Mouse (Mus musculus): ENCODE results near the gene Gm12845. TPM values are rescaled to one million over a fixed set of nuclear protein-coding genes. Genes with fewer than 3 reads are reported as not detected.
"Not testable (repeated sequence)": the region's sequence is repeated elsewhere in the genome, so short reads cannot be mapped to it uniquely, and the experiment has no call there.

Gm12845 gene
- polyA plus RNA-seq, 1 experiment from 2014 or later, result not detected

- no peaks in the 10 kb centered on the region for H3K4me1 ChIP-seq (replicated peaks; ENCODE audit: control insufficient read depth, insufficient read depth, low read length)
- H3K36me3 ChIP-seq (replicated peaks; ENCODE audit: control insufficient read depth, insufficient read depth), result no peaks in the 10 kb centered on the region
- no peak overlapping the region for H3K27ac ChIP-seq
- ATAC-seq (ENCODE audit: low FRiP score) (no peak), DNase-seq (ENCODE audit: low spot score) (no peak)
- no peaks in the 10 kb centered on the region for H3K27me3 ChIP-seq (ENCODE audit: control insufficient read depth, insufficient read depth, low read length)
- H3K4me3 ChIP-seq (replicated peaks; ENCODE audit: low read length), result no peak overlapping the region
- 89% methylated on average over 3 of the region's 3 CpGs for WGBS
- H3K4me2 ChIP-seq (replicated peaks), result no peak overlapping the region
- H3K9ac ChIP-seq, result no peak overlapping the region
- no peaks in the 10 kb centered on the region for H3K9me3 ChIP-seq (ENCODE audit: control insufficient read depth, low read length)
Observed at GRCm38 (mm10) chr4:117712314-117712713, 11.9 kb upstream of the Gm12845 start.

DNA sequence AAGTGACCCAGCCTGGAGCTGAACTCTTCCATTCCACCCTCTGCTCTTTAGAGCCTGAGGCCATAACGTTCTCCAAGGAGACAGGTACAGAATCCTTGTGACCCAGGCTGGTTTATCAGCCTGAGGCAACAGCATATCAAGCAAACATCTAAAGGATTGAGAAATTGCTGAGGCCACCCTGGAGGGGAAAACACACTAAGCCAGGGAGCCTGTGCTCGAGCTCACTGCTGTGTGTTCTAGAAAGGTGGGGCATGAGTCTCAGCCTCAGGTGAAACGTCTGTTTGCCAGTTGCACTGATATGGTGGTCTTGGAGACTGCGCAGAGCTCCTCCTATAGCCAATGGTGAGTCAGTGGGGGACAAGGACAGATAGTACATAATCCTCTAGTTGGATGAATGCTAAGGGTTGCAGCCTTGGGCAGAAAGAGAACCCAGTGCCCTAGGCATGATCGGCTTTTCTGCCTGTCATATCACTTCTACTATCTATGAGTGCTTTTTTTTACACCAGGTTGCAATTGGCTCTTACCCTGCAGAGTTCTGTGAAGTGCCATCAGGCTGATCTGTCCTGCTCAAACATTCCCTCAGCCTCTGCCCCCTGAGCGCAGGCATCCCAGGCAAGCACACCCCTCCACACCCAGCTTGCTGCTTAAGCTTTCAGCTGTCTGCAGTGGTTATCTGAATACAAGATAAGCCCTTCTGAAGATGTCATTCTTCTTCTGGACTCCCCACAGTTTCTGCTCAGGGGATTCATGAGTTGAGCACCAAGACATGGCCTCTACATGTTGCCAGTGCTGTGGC lies 10.7 kb upstream of the Gm12845 start:
- Histone ChIP-seq H3K4me3 (replicated peaks; ENCODE audit: low read length) (no peak overlapping the region), H3K36me3 (replicated peaks; ENCODE audit: control insufficient read depth, insufficient read depth) (no peaks in the 10 kb centered on the region), H3K27me3 (ENCODE audit: control insufficient read depth, insufficient read depth, low read length) (no peaks in the 10 kb centered on the region), H3K27ac (no peak overlapping the region), H3K4me1 (replicated peaks; ENCODE audit: control insufficient read depth, insufficient read depth, low read length) (no peaks in the 10 kb centered on the region), H3K4me2 (replicated peaks) (no peak overlapping the region), H3K9me3 (ENCODE audit: control insufficient read depth, low read length) (no peaks in the 10 kb centered on the region), H3K9ac (no peak overlapping the region)
- DNase-seq (ENCODE audit: low spot score) (no peak), ATAC-seq (ENCODE audit: low FRiP score) (no peak)
- WGBS, result 76% methylated on average over 6 of the region's 6 CpGs

DNA sequence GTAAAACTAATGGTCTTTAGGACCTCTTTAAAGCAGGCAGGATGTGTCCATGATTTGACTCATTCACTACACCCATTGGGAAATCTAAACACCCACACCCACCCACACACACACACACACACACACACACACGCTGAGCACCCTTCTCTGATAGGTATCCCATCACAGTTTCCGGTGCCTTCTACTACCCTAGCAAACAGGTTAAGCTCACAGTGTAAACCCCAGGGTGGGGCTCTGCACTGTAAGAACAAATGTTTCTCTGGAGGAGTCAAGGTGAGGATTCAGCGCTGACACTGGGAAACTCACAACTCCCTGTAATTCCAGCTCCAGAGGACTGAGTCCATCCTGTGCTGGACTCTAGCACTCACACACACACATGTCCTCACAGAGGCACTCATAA lies 7.7 kb downstream of the Gm12845 start:
- H3K9ac ChIP-seq, result no peak overlapping the region
- H3K36me3 ChIP-seq (replicated peaks; ENCODE audit: control insufficient read depth, insufficient read depth), result no peaks in the 10 kb centered on the region
- H3K27ac ChIP-seq, result no peak overlapping the region
- DNase-seq (ENCODE audit: low spot score) (no peak), ATAC-seq (ENCODE audit: low FRiP score) (no peak)
- H3K4me1 ChIP-seq (replicated peaks; ENCODE audit: control insufficient read depth, insufficient read depth, low read length), result no peaks in the 10 kb centered on the region
- H3K4me3 ChIP-seq (replicated peaks; ENCODE audit: low read length), result no peak overlapping the region
- H3K9me3 ChIP-seq (ENCODE audit: control insufficient read depth, low read length), result no peaks in the 10 kb centered on the region
- WGBS, result 88% methylated on average over 3 of the region's 3 CpGs
- H3K27me3 ChIP-seq (ENCODE audit: control insufficient read depth, insufficient read depth, low read length), result no peaks in the 10 kb centered on the region
- no peak overlapping the region for H3K4me2 ChIP-seq (replicated peaks)

DNA sequence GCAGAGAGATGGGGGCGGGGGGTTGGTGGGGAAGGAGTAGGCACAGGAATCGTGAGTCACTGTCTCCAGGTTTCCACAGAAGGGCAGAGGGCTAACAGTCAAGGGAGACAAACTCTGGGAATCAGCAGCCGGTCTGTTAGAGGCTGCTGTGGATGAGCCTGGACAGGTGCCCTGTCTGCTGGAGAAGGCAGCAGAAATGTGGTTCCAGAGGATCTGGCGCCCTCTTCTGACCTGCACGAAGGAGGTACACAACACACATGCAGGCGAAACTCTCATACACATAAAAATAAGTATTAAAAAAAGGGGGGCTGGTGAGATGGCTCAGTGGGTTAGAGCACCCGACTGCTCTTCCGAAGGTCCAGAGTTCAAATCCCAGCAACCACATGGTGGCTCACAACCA lies 13.3 kb downstream of the Gm12845 start:
- WGBS, result 49% methylated on average over 8 of the region's 8 CpGs

DNA sequence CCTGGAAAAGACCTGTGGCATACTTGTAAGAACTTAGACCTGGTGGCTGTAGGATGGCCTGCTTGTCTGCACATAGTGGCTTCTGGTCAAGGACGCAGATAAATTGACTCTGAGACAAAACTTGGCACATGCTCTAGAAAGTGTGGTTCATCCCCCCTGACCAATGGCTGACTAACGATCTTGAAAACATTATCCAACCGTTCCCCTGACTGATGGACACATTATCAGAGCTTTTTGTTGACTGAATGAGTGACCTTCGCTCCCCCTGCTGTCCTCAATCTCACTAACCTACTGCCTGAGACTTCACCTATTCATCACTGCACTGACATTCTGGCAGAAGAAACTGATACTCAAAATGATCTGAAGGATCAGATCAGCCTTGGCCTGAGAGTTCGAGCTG lies 28.3 kb downstream of the Gm12845 start:
- not testable (repeated sequence) for H3K4me1 ChIP-seq (replicated peaks; ENCODE audit: control insufficient read depth, insufficient read depth, low read length)

More for the DNA sequence above, 13.3 kb downstream of the Gm12845 start:
- no peak overlapping the region for H3K4me3 ChIP-seq (replicated peaks; ENCODE audit: low read length)
- no peaks in the 10 kb centered on the region for H3K4me1 ChIP-seq (replicated peaks; ENCODE audit: control insufficient read depth, insufficient read depth, low read length)
- no peaks in the 10 kb centered on the region for H3K9me3 ChIP-seq (ENCODE audit: control insufficient read depth, low read length)
- no peaks in the 10 kb centered on the region for H3K27me3 ChIP-seq (ENCODE audit: control insufficient read depth, insufficient read depth, low read length)
- H3K9ac ChIP-seq, result no peak overlapping the region
- ATAC-seq (ENCODE audit: low FRiP score) (no peak), DNase-seq (ENCODE audit: low spot score) (no peak)
- no peak overlapping the region for H3K27ac ChIP-seq
- no peak overlapping the region for H3K4me2 ChIP-seq (replicated peaks)
- no peaks in the 10 kb centered on the region for H3K36me3 ChIP-seq (replicated peaks; ENCODE audit: control insufficient read depth, insufficient read depth)

DNA sequence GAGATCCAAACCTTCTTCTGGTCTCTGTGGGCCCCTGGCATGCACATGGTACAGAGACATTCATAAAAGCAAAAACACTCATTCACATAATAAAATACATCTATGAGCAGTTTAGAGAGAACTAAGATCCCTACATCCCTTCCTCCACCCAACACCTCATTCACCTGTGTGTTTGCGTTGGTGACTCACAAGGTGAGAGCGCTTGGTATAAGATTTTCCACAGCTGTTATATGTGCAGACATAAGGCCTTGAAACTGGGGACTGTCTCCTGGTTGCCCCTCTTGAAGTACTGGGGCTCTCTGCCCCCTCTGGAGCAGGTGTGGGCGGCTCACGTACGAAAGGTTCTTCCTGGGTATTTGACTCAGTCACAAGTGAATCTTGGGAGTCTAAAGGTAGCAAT lies 35.9 kb downstream of the Gm12845 start:
- WGBS, result 93% methylated on average over 5 of the region's 5 CpGs
- no peaks in the 10 kb centered on the region for H3K36me3 ChIP-seq (replicated peaks; ENCODE audit: control insufficient read depth, insufficient read depth)
- H3K4me3 ChIP-seq (replicated peaks; ENCODE audit: low read length), result no peak overlapping the region
- ATAC-seq (ENCODE audit: low FRiP score), result no peak
- no peak overlapping the region for H3K9ac ChIP-seq
- no peaks in the 10 kb centered on the region for H3K9me3 ChIP-seq (ENCODE audit: control insufficient read depth, low read length)
- no peaks in the 10 kb centered on the region for H3K27me3 ChIP-seq (ENCODE audit: control insufficient read depth, insufficient read depth, low read length)
- no peaks in the 10 kb centered on the region for H3K4me1 ChIP-seq (replicated peaks; ENCODE audit: control insufficient read depth, insufficient read depth, low read length)
- H3K4me2 ChIP-seq (replicated peaks), result no peak overlapping the region
- no peak for DNase-seq (ENCODE audit: low spot score)
- H3K27ac ChIP-seq, result no peak overlapping the region

More for the DNA sequence above, 28.3 kb downstream of the Gm12845 start:
- H3K27ac ChIP-seq; H3K9ac ChIP-seq; DNase-seq (ENCODE audit: low spot score); H3K4me2 ChIP-seq (replicated peaks); H3K4me3 ChIP-seq (replicated peaks; ENCODE audit: low read length); H3K27me3 ChIP-seq (ENCODE audit: control insufficient read depth, insufficient read depth, low read length); H3K9me3 ChIP-seq (ENCODE audit: control insufficient read depth, low read length); ATAC-seq (ENCODE audit: low FRiP score); H3K36me3 ChIP-seq (replicated peaks; ENCODE audit: control insufficient read depth, insufficient read depth): not testable (repeated sequence)
- 85% methylated on average over 5 of the region's 5 CpGs for WGBS

DNA sequence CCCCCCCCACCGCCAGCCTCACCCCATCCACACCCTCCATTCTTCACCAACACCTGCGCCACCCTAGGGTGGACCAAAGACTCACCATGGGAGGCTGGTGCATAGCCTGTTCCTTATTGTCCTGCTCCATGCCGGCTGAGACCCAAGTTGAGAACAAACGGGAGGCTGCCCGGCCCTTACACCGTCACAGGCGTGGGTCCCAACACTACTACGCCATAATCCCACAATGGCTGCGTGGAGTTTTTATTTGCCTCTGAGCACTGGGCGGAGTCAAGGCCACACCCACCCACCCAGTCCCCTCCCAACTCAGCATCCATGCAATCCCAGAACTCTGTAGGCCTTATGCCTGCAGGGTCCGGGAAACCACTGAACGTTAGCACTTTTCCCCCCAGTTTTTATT lies 41.2 kb downstream of the Gm12845 start, which contains the start of gene Klf17:
TSS of gene Klf17 (minus strand) at position 233 of the 400 bp plus-strand sequence.
- H3K4me1 ChIP-seq (replicated peaks; ENCODE audit: control insufficient read depth, insufficient read depth, low read length), result no peaks in the 10 kb centered on the region
- H3K27me3 ChIP-seq (ENCODE audit: control insufficient read depth, insufficient read depth, low read length), result no peaks in the 10 kb centered on the region
- H3K27ac ChIP-seq, result no peak within 1 kb of the TSS
- no peaks in the 10 kb centered on the region for H3K36me3 ChIP-seq (replicated peaks; ENCODE audit: control insufficient read depth, insufficient read depth)
- no peak for ATAC-seq (ENCODE audit: low FRiP score)
- H3K4me2 ChIP-seq (replicated peaks), result no peak within 1 kb of the TSS
- no peak within 1 kb of the TSS for H3K9ac ChIP-seq
- WGBS, result 71% methylated on average over 11 of the region's 12 CpGs
- no peak for DNase-seq (ENCODE audit: low spot score)
- no peak within 1 kb of the TSS for H3K4me3 ChIP-seq (replicated peaks; ENCODE audit: low read length)
- no peaks in the 10 kb centered on the region for H3K9me3 ChIP-seq (ENCODE audit: control insufficient read depth, low read length)

DNA sequence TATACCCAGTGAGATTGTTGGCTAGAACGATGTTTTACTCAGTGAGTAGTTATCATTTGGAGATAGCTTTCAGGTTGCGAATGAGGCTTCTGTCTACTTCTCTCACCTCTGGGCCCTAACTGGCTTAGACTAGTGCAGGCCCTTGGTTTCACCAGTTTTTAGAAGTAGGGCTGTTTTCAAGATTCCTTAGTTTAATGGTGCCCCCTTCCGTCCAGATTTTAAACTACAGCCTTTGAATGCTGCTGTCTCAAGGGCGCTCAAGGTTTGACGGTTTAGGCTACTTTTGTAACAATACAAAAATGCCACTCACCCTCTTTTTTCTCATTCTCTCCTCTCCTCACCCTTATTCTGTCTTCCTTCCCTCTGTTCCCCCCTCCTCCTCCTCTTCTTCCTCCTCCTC lies 46.7 kb downstream of the Gm12845 start:
- H3K27me3 ChIP-seq (ENCODE audit: control insufficient read depth, insufficient read depth, low read length), result no peaks in the 10 kb centered on the region
- H3K9me3 ChIP-seq (ENCODE audit: control insufficient read depth, low read length), result no peaks in the 10 kb centered on the region
- no peaks in the 10 kb centered on the region for H3K4me1 ChIP-seq (replicated peaks; ENCODE audit: control insufficient read depth, insufficient read depth, low read length)
- H3K4me2 ChIP-seq (replicated peaks), result no peak overlapping the region
- H3K9ac ChIP-seq, result no peak overlapping the region
- no peak overlapping the region for H3K27ac ChIP-seq
- WGBS, result 24% methylated on average over 5 of the region's 5 CpGs
- no peak overlapping the region for H3K4me3 ChIP-seq (replicated peaks; ENCODE audit: low read length)
- DNase-seq (ENCODE audit: low spot score) (peak; percentile 89), ATAC-seq (ENCODE audit: low FRiP score) (no peak)
- H3K36me3 ChIP-seq (replicated peaks; ENCODE audit: control insufficient read depth, insufficient read depth), result no peaks in the 10 kb centered on the region

DNA sequence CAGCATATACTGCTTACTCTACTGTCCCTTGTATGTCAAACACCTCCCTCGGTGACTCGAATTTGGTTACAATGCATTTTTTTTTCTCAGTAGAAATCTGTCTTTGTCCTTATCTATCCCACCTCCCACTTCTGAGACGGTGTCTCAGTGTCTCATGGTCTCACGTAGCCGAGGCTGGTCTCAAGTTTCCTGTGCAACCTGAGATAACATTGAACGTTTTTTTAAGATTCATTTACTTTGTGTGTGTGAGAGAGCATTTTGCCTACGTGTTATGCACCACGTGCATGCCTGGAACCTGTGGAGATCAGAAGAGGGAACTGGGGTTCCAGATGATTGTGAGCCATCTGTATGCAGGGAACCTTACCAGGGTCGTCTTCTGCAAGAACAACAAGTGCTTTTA lies 48.7 kb downstream of the Gm12845 start:
- Histone ChIP-seq H3K27ac (no peak overlapping the region), H3K4me3 (replicated peaks; ENCODE audit: low read length) (no peak overlapping the region), H3K9me3 (ENCODE audit: control insufficient read depth, low read length) (no peaks in the 10 kb centered on the region), H3K4me2 (replicated peaks) (no peak overlapping the region), H3K27me3 (ENCODE audit: control insufficient read depth, insufficient read depth, low read length) (no peaks in the 10 kb centered on the region), H3K4me1 (replicated peaks; ENCODE audit: control insufficient read depth, insufficient read depth, low read length) (no peaks in the 10 kb centered on the region), H3K36me3 (replicated peaks; ENCODE audit: control insufficient read depth, insufficient read depth) (no peaks in the 10 kb centered on the region), H3K9ac (no peak overlapping the region)
- ATAC-seq (ENCODE audit: low FRiP score) (no peak), DNase-seq (ENCODE audit: low spot score) (no peak)
- WGBS, result 77% methylated on average over 9 of the region's 9 CpGs

All from hindbrain, embryonic 14.5 days (tissue).